Mouse (Mus musculus) neural tube, embryonic 13.5 days (tissue): ENCODE data around the gene Arhgef15. TPM values are rescaled to one million over a fixed set of nuclear protein-coding genes. Genes with fewer than 3 reads are reported as not detected.
"Not testable (repeated sequence)": the region's sequence is repeated elsewhere in the genome, so short reads cannot be mapped to it uniquely, and the experiment has no call there.

Source experiments
- ATAC-seq: fragments of 200-750 bp; cut with Nextera tagmentation; 2 replicates; pipeline ENCODE4 v1.8.0; 2017; ENCODE audit warnings: low read depth, mild to moderate bottlenecking, moderate TSS enrichment, moderate library complexity
- H3K27ac ChIP-seq: fragments of 300-500 bp; sonication (generic); replicated peaks from 2 replicates; pipeline ENCODE4 v1.5.1; 2015; ENCODE audit warnings: moderate library complexity, mild to moderate bottlenecking, inconsistent platforms
- H3K27me3 ChIP-seq: fragments of 300-500 bp; sonication (generic); 2 replicates; pipeline ENCODE4 v1.6.1; 2015; ENCODE audit warnings: mild to moderate bottlenecking, inconsistent platforms
- H3K36me3 ChIP-seq: fragments of 300-500 bp; sonication (generic); 2 replicates; pipeline ENCODE4 v1.6.1; 2015; ENCODE audit warnings: mild to moderate bottlenecking, inconsistent platforms
- H3K4me1 ChIP-seq: fragments of 300-500 bp; sonication (generic); replicated peaks from 2 replicates; pipeline ENCODE4 v1.6.1; 2015; ENCODE audit warnings: inconsistent platforms
- H3K4me2 ChIP-seq: fragments of 300-500 bp; sonication (generic); 2 replicates; pipeline ENCODE4 v1.6.1; 2015; ENCODE audit warnings: inconsistent platforms, mild to moderate bottlenecking, moderate library complexity
- H3K4me3 ChIP-seq: fragments of 300-500 bp; sonication (generic); 2 replicates; pipeline ENCODE4 v1.5.1; 2015; ENCODE audit warnings: mild to moderate bottlenecking, inconsistent platforms
- H3K9ac ChIP-seq: fragments of 300-500 bp; sonication (generic); 2 replicates; pipeline ENCODE4 v1.6.1; 2015; ENCODE audit warnings: moderate library complexity, mild to moderate bottlenecking, inconsistent platforms
- H3K9me3 ChIP-seq: fragments of 300-500 bp; sonication (generic); 2 replicates; pipeline ENCODE4 v1.6.1; 2016; ENCODE audit warnings: inconsistent platforms
- WGBS: fragments of 180-500 bp; shearing (Covaris S2); methylation state at CpG from one replicate; pipeline ENCODE4 v1.1.7; 2015; 5-methylcytosine and 5-hydroxymethylcytosine counted together
- polyA plus RNA-seq: library from polyadenylated mRNA; unstranded; fragments of >200 nt; fragmentation: Nextera tagmentation; extraction: Ambion mirVana; gene quantifications from 2 replicates; pipeline ENCODE4 v1.2.1, GENCODE M21; 2015

Arhgef15 gene
- polyA plus RNA-seq, result 14.4 and 14.8 TPM in 2 replicates

- Histone ChIP-seq H3K27ac (0 out of 2 replicates have a peak within 1 kb of the TSS, but pooled peaks have one; percentile 9), H3K27me3 (peaks cover 50% of the 10 kb centered on the region), H3K4me2 (peak within 1 kb of the TSS; percentile 21; the same call in 1 of the 2 replicates), H3K9ac (0 out of 2 replicates have a peak within 1 kb of the TSS, but pooled peaks have one; percentile 38), H3K4me1 (peaks cover 17% of the 10 kb centered on the region), H3K9me3 (no peaks in the 10 kb centered on the region), H3K36me3 (no peaks in the 10 kb centered on the region), H3K4me3 (peak within 1 kb of the TSS; percentile 15)
- ATAC-seq, result no peak
- 40% methylated on average over 8 of the region's 8 CpGs for WGBS
Observed at GRCm38 (mm10) chr11:68957308-68957707, at the start of gene Arhgef15. Gene Arhgef15, minus strand, starts transcription at chr11:68957480.

- not testable (repeated sequence) for ATAC-seq, H3K9me3 ChIP-seq, H3K9ac ChIP-seq, H3K4me2 ChIP-seq, H3K27me3 ChIP-seq, H3K4me3 ChIP-seq, H3K27ac ChIP-seq
- Histone ChIP-seq H3K36me3 (peaks cover 18% of the 10 kb centered on the region), H3K4me1 (peaks cover 16% of the 10 kb centered on the region)
Observed at GRCm38 (mm10) chr11:69006575-69006974, 49.3 kb upstream of the Arhgef15 start.

- peaks cover 10% of the 10 kb centered on the region for H3K4me1 ChIP-seq
- H3K4me2 ChIP-seq, result no peak overlapping the region
- 90% methylated on average over 7 of the region's 7 CpGs for WGBS
- H3K27ac ChIP-seq, result no peak overlapping the region
- H3K9me3 ChIP-seq, result no peaks in the 10 kb centered on the region
- H3K27me3 ChIP-seq, result no peaks in the 10 kb centered on the region
- H3K9ac ChIP-seq, result no peak overlapping the region
- peaks cover 31% of the 10 kb centered on the region for H3K36me3 ChIP-seq
- no peak for ATAC-seq
- H3K4me3 ChIP-seq, result no peak overlapping the region
Observed at GRCm38 (mm10) chr11:69005193-69005592, 47.9 kb upstream of the Arhgef15 start.

GRCm38 (mm10) chr11:69003592-69003991 lies 46.3 kb upstream of the Arhgef15 start:
- WGBS, result 67% methylated on average over 4 of the region's 4 CpGs
- H3K9me3 ChIP-seq, result no peaks in the 10 kb centered on the region
- peaks cover 47% of the 10 kb centered on the region for H3K36me3 ChIP-seq
- H3K9ac ChIP-seq, result no peak overlapping the region
- no peak overlapping the region for H3K4me2 ChIP-seq
- H3K4me1 ChIP-seq, result peaks cover 10% of the 10 kb centered on the region
- no peak overlapping the region for H3K4me3 ChIP-seq
- no peak overlapping the region for H3K27ac ChIP-seq
- H3K27me3 ChIP-seq, result no peaks in the 10 kb centered on the region
- ATAC-seq, result no peak

GRCm38 (mm10) chr11:69002782-69003181 lies 45.5 kb upstream of the Arhgef15 start:
- not testable (repeated sequence) for H3K27ac ChIP-seq, H3K4me1 ChIP-seq, H3K4me3 ChIP-seq, H3K9me3 ChIP-seq, H3K4me2 ChIP-seq, ATAC-seq, H3K9ac ChIP-seq, H3K27me3 ChIP-seq
- peaks cover 56% of the 10 kb centered on the region for H3K36me3 ChIP-seq
- 96% methylated on average over 4 of the region's 4 CpGs for WGBS

GRCm38 (mm10) chr11:68997080-68997479 lies 39.8 kb upstream of the Arhgef15 start:
- no peak overlapping the region for H3K4me2 ChIP-seq
- H3K4me3 ChIP-seq, result no peak overlapping the region
- H3K27ac ChIP-seq, result no peak overlapping the region
- no peak for ATAC-seq
- WGBS, result 95% methylated on average over 4 of the region's 4 CpGs
- H3K27me3 ChIP-seq, result no peaks in the 10 kb centered on the region
- H3K4me1 ChIP-seq, result no peaks in the 10 kb centered on the region
- H3K9ac ChIP-seq, result no peak overlapping the region
- H3K36me3 ChIP-seq, result peaks cover 98% of the 10 kb centered on the region
- no peaks in the 10 kb centered on the region for H3K9me3 ChIP-seq

- WGBS, result 96% methylated on average over 3 of the region's 3 CpGs
- Histone ChIP-seq H3K9me3 (no peaks in the 10 kb centered on the region), H3K36me3 (peaks cover 98% of the 10 kb centered on the region)
Observed at GRCm38 (mm10) chr11:68994377-68994776, 37.1 kb upstream of the Arhgef15 start.

GRCm38 (mm10) chr11:68993122-68993521 lies 35.8 kb upstream of the Arhgef15 start:
- peaks cover 98% of the 10 kb centered on the region for H3K36me3 ChIP-seq
- ATAC-seq, result no peak
- no peaks in the 10 kb centered on the region for H3K27me3 ChIP-seq
- H3K9ac ChIP-seq, result no peak overlapping the region
- no peak overlapping the region for H3K4me2 ChIP-seq
- no peaks in the 10 kb centered on the region for H3K4me1 ChIP-seq
- no peak overlapping the region for H3K4me3 ChIP-seq
- H3K9me3 ChIP-seq, result no peaks in the 10 kb centered on the region
- WGBS, result 90% methylated on average over 7 of the region's 7 CpGs
- no peak overlapping the region for H3K27ac ChIP-seq

More at GRCm38 (mm10) chr11:68994377-68994776, 37.1 kb upstream of the Arhgef15 start:
- Histone ChIP-seq H3K9ac (no peak overlapping the region), H3K4me3 (no peak overlapping the region), H3K27me3 (no peaks in the 10 kb centered on the region), H3K4me1 (no peaks in the 10 kb centered on the region), H3K27ac (no peak overlapping the region), H3K4me2 (no peak overlapping the region)
- ATAC-seq, result no peak

- Histone ChIP-seq H3K27me3 (no peaks in the 10 kb centered on the region), H3K9me3 (no peaks in the 10 kb centered on the region), H3K36me3 (peaks cover 71% of the 10 kb centered on the region), H3K9ac (no peak overlapping the region), H3K4me3 (no peak overlapping the region), H3K4me2 (no peak overlapping the region), H3K27ac (no peak overlapping the region), H3K4me1 (no peaks in the 10 kb centered on the region)
- 94% methylated on average over 17 of the region's 17 CpGs for WGBS
- no peak for ATAC-seq
Observed at GRCm38 (mm10) chr11:68988341-68988740, 31.1 kb upstream of the Arhgef15 start.

- no peak overlapping the region for H3K4me2 ChIP-seq
- no peaks in the 10 kb centered on the region for H3K27me3 ChIP-seq
- peaks cover 62% of the 10 kb centered on the region for H3K36me3 ChIP-seq
- H3K9me3 ChIP-seq, result no peaks in the 10 kb centered on the region
- H3K4me3 ChIP-seq, result no peak overlapping the region
- no peak overlapping the region for H3K9ac ChIP-seq
- 80% methylated on average over 11 of the region's 11 CpGs for WGBS
- no peak overlapping the region for H3K27ac ChIP-seq
- no peak for ATAC-seq
- H3K4me1 ChIP-seq, result no peaks in the 10 kb centered on the region
Observed at GRCm38 (mm10) chr11:68987365-68987882, 30.1 kb upstream of the Arhgef15 start.

GRCm38 (mm10) chr11:68982639-68983369 lies 25.5 kb upstream of the Arhgef15 start:
- ATAC-seq, result peak; percentile 61; the same call in 1 of the 2 replicates
- Histone ChIP-seq H3K9me3 (no peaks in the 10 kb centered on the region), H3K9ac (no peak overlapping the region), H3K27ac (no peak overlapping the region), H3K27me3 (no peaks in the 10 kb centered on the region), H3K36me3 (peaks cover 15% of the 10 kb centered on the region), H3K4me2 (no peak overlapping the region), H3K4me1 (no peaks in the 10 kb centered on the region), H3K4me3 (no peak overlapping the region)
- WGBS, result 34% methylated on average over 4 of the region's 4 CpGs

- H3K27me3 ChIP-seq, result no peaks in the 10 kb centered on the region
- no peaks in the 10 kb centered on the region for H3K9me3 ChIP-seq
- H3K4me2 ChIP-seq, result no peak overlapping the region
- 0 out of 2 replicates have a peak, but pooled peaks cover 3% of the 10 kb centered on the region for H3K36me3 ChIP-seq
- ATAC-seq, result no peak
- 0 out of 2 replicates have a peak overlapping the region, but pooled peaks have one; percentile 13 for H3K9ac ChIP-seq
- no peaks in the 10 kb centered on the region for H3K4me1 ChIP-seq
- H3K27ac ChIP-seq, result no peak overlapping the region
- WGBS, result 79% methylated on average over 3 of the region's 3 CpGs
- H3K4me3 ChIP-seq, result no peak overlapping the region
Observed at GRCm38 (mm10) chr11:68980919-68981318, 23.6 kb upstream of the Arhgef15 start.
